Mouse (Mus musculus) heart, embryonic 11.5 days (tissue): ENCODE data around the gene Lrmp. TPM values are rescaled to one million over a fixed set of nuclear protein-coding genes. Genes with fewer than 3 reads are reported as not detected.
"Not testable (repeated sequence)": the region's sequence is repeated elsewhere in the genome, so short reads cannot be mapped to it uniquely, and the experiment has no call there.

Source experiments
- ATAC-seq: fragments of 200-750 bp; cut with Nextera tagmentation; replicated peaks from 2 replicates; pipeline ENCODE4 v1.8.0; 2017; ENCODE audit warnings: moderate library complexity; ENCODE audit not compliant: insufficient number of reproducible peaks, low FRiP score, low TSS enrichment
- H3K27ac ChIP-seq: fragments of 300-500 bp; sonication (generic); 2 replicates; pipeline ENCODE4 v1.5.1; 2014; ENCODE audit warnings: mild to moderate bottlenecking, low read depth, low read length
- H3K27me3 ChIP-seq: fragments of 300-500 bp; sonication (generic); 2 replicates; pipeline ENCODE4 v1.6.1; 2014; ENCODE audit warnings: mild to moderate bottlenecking, low read length, mixed read lengths; ENCODE audit not compliant: control insufficient read depth, insufficient read depth
- H3K36me3 ChIP-seq: fragments of 300-500 bp; sonication (generic); 2 replicates; pipeline ENCODE4 v1.6.1; 2014; ENCODE audit warnings: mild to moderate bottlenecking, low read length, moderate library complexity, mixed read lengths; ENCODE audit not compliant: control insufficient read depth, insufficient read depth
- H3K4me1 ChIP-seq: fragments of 300-500 bp; sonication (generic); 2 replicates; pipeline ENCODE4 v1.6.1; 2014; ENCODE audit warnings: low read length; ENCODE audit not compliant: control insufficient read depth, insufficient read depth
- H3K4me2 ChIP-seq: fragments of 300-500 bp; sonication (generic); 2 replicates; pipeline ENCODE4 v1.6.1; 2014; ENCODE audit warnings: mild to moderate bottlenecking, moderate library complexity
- H3K4me3 ChIP-seq: fragments of 300-500 bp; sonication (generic); 2 replicates; pipeline ENCODE4 v1.5.1; 2014; ENCODE audit warnings: low read depth, low read length
- H3K9ac ChIP-seq: fragments of 300-500 bp; sonication (generic); 2 replicates; pipeline ENCODE4 v1.6.1; 2014; ENCODE audit warnings: mild to moderate bottlenecking, low read depth, low read length, moderate library complexity
- H3K9me3 ChIP-seq: fragments of 300-500 bp; sonication (generic); replicated peaks from 2 replicates; pipeline ENCODE4 v1.6.1; 2016; ENCODE audit warnings: low read length; ENCODE audit not compliant: control insufficient read depth
- WGBS: fragments of 180-500 bp; shearing (Covaris S2); extraction: QIAGEN DNeasy Blood & Tissue Kit; methylation state at CpG from one replicate; pipeline ENCODE4 v1.1.7; 2014; ENCODE audit not compliant: insufficient replicate concordance; 5-methylcytosine and 5-hydroxymethylcytosine counted together
- polyA plus RNA-seq: library from polyadenylated mRNA; unstranded; fragments of >200 nt; fragmentation: Nextera tagmentation; extraction: Ambion mirVana; gene quantifications from 2 replicates; pipeline ENCODE4 v1.2.1, GENCODE M21; 2014

Gene Lrmp
- polyA plus RNA-seq, 1 experiment from 2014 or later = 3.5 TPM

- H3K4me2 ChIP-seq = no peak overlapping the region
- peaks cover 5% of the 10 kb centered on the region; the same call in 1 of the 2 replicates for H3K4me1 ChIP-seq
- 76% methylated on average over 7 of the region's 7 CpGs for WGBS
- no peaks in the 10 kb centered on the region for H3K27me3 ChIP-seq
- no peak overlapping the region for H3K9ac ChIP-seq
- no peaks in the 10 kb centered on the region for H3K36me3 ChIP-seq
- H3K27ac ChIP-seq = no peak overlapping the region
- no peak for ATAC-seq
- H3K9me3 ChIP-seq = no peaks in the 10 kb centered on the region
- H3K4me3 ChIP-seq = no peak overlapping the region
Observed at GRCm38 (mm10) chr6:145091998-145092397, 23.5 kb upstream of the Lrmp start.

- H3K4me1 ChIP-seq, H3K4me3 ChIP-seq, H3K4me2 ChIP-seq, H3K9ac ChIP-seq, ATAC-seq, H3K27me3 ChIP-seq, H3K27ac ChIP-seq, H3K36me3 ChIP-seq, H3K9me3 ChIP-seq: not testable (repeated sequence)
- 53% methylated on average over 7 of the region's 7 CpGs for WGBS
Observed at GRCm38 (mm10) chr6:145093038-145093622, 22.3 kb upstream of the Lrmp start.

GRCm38 (mm10) chr6:145094431-145094830 lies 21.0 kb upstream of the Lrmp start:
- 74% methylated on average over 4 of the region's 4 CpGs for WGBS

GRCm38 (mm10) chr6:145100923-145101322 lies 14.5 kb upstream of the Lrmp start:
- Histone ChIP-seq H3K9ac (no peak overlapping the region), H3K27ac (no peak overlapping the region), H3K4me1 (0 out of 2 replicates have a peak, but pooled peaks cover 2% of the 10 kb centered on the region), H3K36me3 (no peaks in the 10 kb centered on the region), H3K4me2 (no peak overlapping the region; the same call in 1 of the 2 replicates), H3K27me3 (no peaks in the 10 kb centered on the region), H3K4me3 (no peak overlapping the region), H3K9me3 (no peaks in the 10 kb centered on the region)
- ATAC-seq = no peak
- 42% methylated on average over 9 of the region's 9 CpGs for WGBS

More at GRCm38 (mm10) chr6:145094431-145094830, 21.0 kb upstream of the Lrmp start:
- Histone ChIP-seq H3K4me1 (peaks cover 1% of the 10 kb centered on the region; the same call in 1 of the 2 replicates), H3K4me3 (no peak overlapping the region), H3K4me2 (no peak overlapping the region), H3K27me3 (no peaks in the 10 kb centered on the region), H3K9ac (no peak overlapping the region), H3K27ac (no peak overlapping the region), H3K9me3 (no peaks in the 10 kb centered on the region), H3K36me3 (no peaks in the 10 kb centered on the region)
- no peak for ATAC-seq

DNA sequence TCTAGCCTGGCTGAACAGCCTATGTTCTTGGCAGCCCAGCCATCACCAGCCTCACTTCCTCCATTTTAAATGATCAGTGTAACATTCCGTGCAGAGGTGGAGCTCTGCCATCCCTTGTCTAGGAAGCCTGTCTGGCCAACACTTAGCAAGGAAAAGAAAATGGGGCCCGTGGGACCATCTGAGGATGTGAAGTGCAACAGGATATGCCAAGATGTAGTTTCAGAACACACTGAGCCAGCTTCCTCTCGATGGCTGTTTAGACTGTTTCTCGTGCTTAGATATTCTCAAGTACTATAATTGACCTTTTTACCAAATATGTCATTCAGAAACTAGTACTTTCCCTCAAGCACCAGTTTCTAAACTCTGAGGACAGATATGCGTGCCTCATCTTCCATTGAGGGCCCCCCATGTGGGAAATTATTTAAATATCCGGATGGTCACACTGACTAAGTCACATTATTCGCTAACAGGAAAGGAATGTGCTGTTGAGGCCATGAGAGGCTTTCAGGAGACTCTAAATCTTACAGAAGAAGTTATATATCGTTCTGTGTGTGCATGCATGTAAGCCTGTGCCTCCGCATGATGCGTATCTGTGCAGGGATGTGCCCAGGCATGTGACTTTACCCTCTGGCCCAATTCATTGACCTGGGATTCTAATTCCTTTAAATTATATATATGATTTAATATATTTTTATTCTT lies 11.1 kb upstream of the Lrmp start:
- H3K27ac ChIP-seq = no peak overlapping the region
- 77% methylated on average over 10 of the region's 10 CpGs for whole genome bisulfite sequencing

DNA sequence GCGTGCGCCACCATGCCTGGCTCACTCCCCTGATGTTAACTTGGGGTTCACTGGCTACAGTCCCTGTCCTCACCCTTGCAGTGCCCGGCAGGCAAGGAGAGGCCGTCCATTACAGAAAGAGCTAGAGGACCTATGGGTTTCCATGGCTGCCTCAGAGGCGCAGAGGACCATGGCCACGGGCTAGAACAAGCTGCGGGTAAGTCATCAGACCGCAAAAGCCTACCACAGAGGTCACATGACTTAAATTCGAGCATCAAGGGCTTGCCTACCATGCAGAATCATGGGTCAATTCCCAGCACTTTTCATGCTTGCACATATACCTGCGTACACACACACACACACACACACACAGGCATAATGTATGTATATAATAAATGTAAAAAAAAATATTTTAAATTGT lies 10.0 kb upstream of the Lrmp start:
- WGBS = 89% methylated on average over 10 of the region's 10 CpGs
- Histone ChIP-seq H3K36me3 (no peaks in the 10 kb centered on the region), H3K4me2 (no peak overlapping the region), H3K4me1 (0 out of 2 replicates have a peak, but pooled peaks cover 2% of the 10 kb centered on the region), H3K9ac (no peak overlapping the region), H3K9me3 (0 out of 2 replicates have a peak, but pooled peaks cover 2% of the 10 kb centered on the region), H3K27me3 (no peaks in the 10 kb centered on the region), H3K27ac (no peak overlapping the region), H3K4me3 (no peak overlapping the region)
- ATAC-seq = no peak

More for the DNA sequence above, 11.1 kb upstream of the Lrmp start:
- Histone ChIP-seq H3K36me3 (no peaks in the 10 kb centered on the region), H3K4me3 (no peak overlapping the region), H3K4me1 (0 out of 2 replicates have a peak, but pooled peaks cover 2% of the 10 kb centered on the region), H3K27me3 (no peaks in the 10 kb centered on the region), H3K4me2 (no peak overlapping the region), H3K9me3 (no peaks in the 10 kb centered on the region), H3K9ac (no peak overlapping the region)
- no peak for ATAC-seq

GRCm38 (mm10) chr6:145106163-145106842 lies 9.2 kb upstream of the Lrmp start:
- no peak overlapping the region for H3K4me2 ChIP-seq
- no peak overlapping the region for H3K9ac ChIP-seq
- ATAC-seq = no peak
- no peak overlapping the region for H3K27ac ChIP-seq
- WGBS = 85% methylated on average over 5 of the region's 6 CpGs
- H3K27me3 ChIP-seq = no peaks in the 10 kb centered on the region
- no peaks in the 10 kb centered on the region for H3K36me3 ChIP-seq
- H3K4me3 ChIP-seq = no peak overlapping the region
- no peaks in the 10 kb centered on the region for H3K4me1 ChIP-seq
- H3K9me3 ChIP-seq = 0 out of 2 replicates have a peak, but pooled peaks cover 2% of the 10 kb centered on the region

DNA sequence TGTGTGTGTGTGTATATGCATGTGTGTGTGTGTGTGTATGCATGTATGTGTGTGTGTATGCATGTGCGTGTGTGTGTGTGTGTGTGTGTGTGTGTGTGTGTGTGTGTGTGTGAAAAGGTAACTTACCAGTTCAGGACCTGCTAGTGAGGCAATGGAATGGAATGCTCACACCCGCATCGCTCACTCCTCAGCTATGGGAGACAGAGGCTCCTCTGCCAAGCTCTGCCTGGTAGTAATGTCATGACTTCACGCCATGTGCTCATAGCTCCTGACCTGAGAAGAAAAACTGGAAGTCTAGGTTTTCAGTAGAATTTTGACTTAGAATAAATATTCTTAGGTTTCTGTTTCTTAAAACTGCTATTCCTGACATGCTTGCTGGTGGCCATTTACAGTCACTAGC lies 4.7 kb upstream of the Lrmp start:
- no peak overlapping the region for H3K27ac ChIP-seq
- 0 out of 2 replicates have a peak, but pooled peaks cover 2% of the 10 kb centered on the region for H3K9me3 ChIP-seq
- WGBS = 83% methylated on average over 4 of the region's 4 CpGs
- no peaks in the 10 kb centered on the region for H3K27me3 ChIP-seq
- H3K4me2 ChIP-seq = no peak overlapping the region
- H3K4me3 ChIP-seq = no peak overlapping the region
- no peak overlapping the region for H3K9ac ChIP-seq
- H3K4me1 ChIP-seq = no peaks in the 10 kb centered on the region; the same call in 1 of the 2 replicates
- no peaks in the 10 kb centered on the region for H3K36me3 ChIP-seq
- ATAC-seq = no peak
